ENCODE assay signal across 11 mouse cellular contexts in genomic region chr1:87142456-87142855, GRCm38 (mm10). TPM values are rescaled to one million over a fixed set of nuclear protein-coding genes. Genes with fewer than 3 reads are reported as not detected.
DNase-seq lines count a peak whose midpoint lies in the region; ATAC-seq lines count a peak whose summit lies in the region.
"Had no signal": no experiment of that assay in that cellular context is flagged by ENCODE, and none has a peak within 500 bp of the region (broad histone marks: within the 10 kb centered on the region; RNA-seq: fewer than 3 reads in every experiment).

No protein-coding gene starts in this region.

- H3K4me3 ChIP-seq in midbrain, embryonic 12.5 days: no peak overlapping the region
- H3K4me3 ChIP-seq: embryonic facial prominence, embryonic 15.5 days; limb, embryonic 12.5 days had no signal

- no peak overlapping the region for H3K27ac ChIP-seq in midbrain, embryonic 12.5 days (replicated peaks)
- H3K27ac ChIP-seq: embryonic facial prominence, embryonic 15.5 days; limb, embryonic 12.5 days had no signal

- peak; percentile 65 to 66 for DNase-seq in cerebellum, postnatal 10 days
- DNase-seq in cerebellum, adult 9-11 months: no peak
- peak; percentile 57 for DNase-seq in 3134 (ENCODE audit: extremely low read depth, insufficient read length, low spot score)
- peak; percentile 9 for DNase-seq in fibroblast of lung, adult 2 months (ENCODE audit: low read depth)
- DNase-seq in thymus, postnatal 14 days: no peak
- no peak for DNase-seq in frontal cortex, postnatal 10 days (ENCODE audit: low spot score in 2 of 2)
- no peak for DNase-seq in heart, adult 18-20 months

- H3K36me3 ChIP-seq in midbrain, embryonic 12.5 days: no peaks in the 10 kb centered on the region
- H3K36me3 ChIP-seq: embryonic facial prominence, embryonic 15.5 days; limb, embryonic 12.5 days had no signal

- no peak overlapping the region for H3K9ac ChIP-seq in midbrain, embryonic 12.5 days (replicated peaks)
- H3K9ac ChIP-seq: embryonic facial prominence, embryonic 15.5 days; limb, embryonic 12.5 days had no signal

- H3K4me1 ChIP-seq in midbrain, embryonic 12.5 days: peaks cover 8% of the 10 kb centered on the region
- H3K4me1 ChIP-seq: embryonic facial prominence, embryonic 15.5 days; limb, embryonic 12.5 days had no signal

- H3K9me3 ChIP-seq in midbrain, embryonic 12.5 days: no peaks in the 10 kb centered on the region
- H3K9me3 ChIP-seq: embryonic facial prominence, embryonic 15.5 days; limb, embryonic 12.5 days had no signal

- 68% methylated on average over 9 of the region's 9 CpGs for WGBS in midbrain, embryonic 12.5 days

- no peaks in the 10 kb centered on the region for H3K27me3 ChIP-seq in midbrain, embryonic 12.5 days
- H3K27me3 ChIP-seq: embryonic facial prominence, embryonic 15.5 days had no signal

- peak; percentile 34; the same call in 1 of the 2 replicates for ATAC-seq in midbrain, embryonic 12.5 days (ENCODE audit: low FRiP score, low read depth)

- no peak overlapping the region for H3K4me2 ChIP-seq in midbrain, embryonic 12.5 days (replicated peaks)
- H3K4me2 ChIP-seq: embryonic facial prominence, embryonic 15.5 days; limb, embryonic 12.5 days had no signal

RNA-seq across cellular contexts. Expression of gene Ecel1, which starts 13.9 kb away (rescaled TPM):
- polyA plus RNA-seq in midbrain, embryonic 12.5 days (2016; fragmentation: Nextera tagmentation; extraction: Ambion mirVana): 7.5 and 8.8 TPM in 2 replicates
- not detected for total RNA-seq in heart, adult 18-20 months (2021)
- total RNA-seq: megakaryocyte-erythroid progenitor cell, adult 5-6 weeks had no signal

RNA-seq across cellular contexts. Expression of gene Akp3, which starts 17.7 kb away (rescaled TPM):
- polyA plus RNA-seq in midbrain, embryonic 12.5 days (2016; fragmentation: Nextera tagmentation; extraction: Ambion mirVana): not detected in 2 replicates
- not detected for total RNA-seq in heart, adult 18-20 months (2021)
- total RNA-seq: megakaryocyte-erythroid progenitor cell, adult 5-6 weeks had no signal
- polyA plus RNA-seq: embryonic facial prominence, embryonic 15.5 days; limb, embryonic 12.5 days had no signal

RNA-seq across cellular contexts. Expression of gene Prss56, which starts 40.7 kb away (rescaled TPM):
- 0.08 and 0.17 TPM in 2 replicates for polyA plus RNA-seq in midbrain, embryonic 12.5 days (2016; fragmentation: Nextera tagmentation; extraction: Ambion mirVana)
- total RNA-seq in heart, adult 18-20 months (2021): not detected
- total RNA-seq: megakaryocyte-erythroid progenitor cell, adult 5-6 weeks had no signal
- polyA plus RNA-seq: limb, embryonic 12.5 days had no signal

RNA-seq across cellular contexts. Expression of gene Alpi, which starts 41.0 kb away (rescaled TPM):
- not detected in 2 replicates for polyA plus RNA-seq in midbrain, embryonic 12.5 days (2016; fragmentation: Nextera tagmentation; extraction: Ambion mirVana)
- total RNA-seq in heart, adult 18-20 months (2021): not detected
- total RNA-seq: megakaryocyte-erythroid progenitor cell, adult 5-6 weeks had no signal
- polyA plus RNA-seq: embryonic facial prominence, embryonic 15.5 days; limb, embryonic 12.5 days had no signal

RNA-seq across cellular contexts. Expression of gene Chrnd, which starts 48.0 kb away (rescaled TPM):
- not detected in 2 replicates for polyA plus RNA-seq in midbrain, embryonic 12.5 days (2016; fragmentation: Nextera tagmentation; extraction: Ambion mirVana)
- not detected for total RNA-seq in heart, adult 18-20 months (2021)
- total RNA-seq: megakaryocyte-erythroid progenitor cell, adult 5-6 weeks had no signal

Comparison
In these comparisons a context has a peak if more than half of its experiments do, and no peak if none do; other contexts are left out.
1. DNase-seq: peak in cerebellum, postnatal 10 days (2 of 2), 3134 (single experiment) and fibroblast of lung, adult 2 months (single experiment); none in cerebellum, adult 9-11 months (single experiment), thymus, postnatal 14 days (single experiment), frontal cortex, postnatal 10 days (0 of 2) and heart, adult 18-20 months (0 of 2).